Mouse (Mus musculus): ENCODE measurements around the gene Cyp4a10. TPM values are rescaled to one million over a fixed set of nuclear protein-coding genes. Genes with fewer than 3 reads are reported as not detected.
"Not testable (repeated sequence)": the region's sequence is repeated elsewhere in the genome, so short reads cannot be mapped to it uniquely, and the experiment has no call there.

Gene Cyp4a10
- polyA plus RNA-seq, 1 experiment = 393 TPM

- Histone ChIP-seq H3K4me1 (ENCODE audit: control insufficient read depth, insufficient read depth, low read length) (peaks cover 9% of the 10 kb centered on the region; the same call in 1 of the 2 replicates), H3K27me3 (replicated peaks; ENCODE audit: control insufficient read depth, insufficient read depth, low read length) (no peaks in the 10 kb centered on the region), H3K27ac (ENCODE audit: insufficient read depth, low read depth, low read length) (no peak overlapping the region), H3K36me3 (ENCODE audit: control insufficient read depth, insufficient read depth, low read length) (no peaks in the 10 kb centered on the region), H3K4me3 (ENCODE audit: insufficient read depth, low read depth, low read length) (no peak overlapping the region)
- WGBS = 98% methylated on average over 2 of the region's 2 CpGs
- TF ChIP-seq POLR2A (IDR thresholded peaks at IDR 0.05; ENCODE audit: low read depth, low read length) (no peak), CTCF (conservative IDR thresholded peaks at IDR 0.05; ENCODE audit: insufficient read depth, insufficient read length, low read depth, low read length) (no peak)
- DNase-seq = no peak
Measured at GRCm38 (mm10) chr4:115521766-115522165, 3.7 kb downstream of the Cyp4a10 start.

GRCm38 (mm10) chr4:115545101-115545500 is 27.0 kb downstream of the Cyp4a10 start:
- H3K4me1 ChIP-seq (ENCODE audit: control insufficient read depth, insufficient read depth, low read length) = no peaks in the 10 kb centered on the region
- no peak for DNase-seq
- no peaks in the 10 kb centered on the region for H3K36me3 ChIP-seq (ENCODE audit: control insufficient read depth, insufficient read depth, low read length)
- WGBS = 55% methylated on average over 1 of the region's 1 CpGs
- H3K27ac ChIP-seq (ENCODE audit: insufficient read depth, low read depth, low read length) = no peak overlapping the region
- TF ChIP-seq POLR2A (IDR thresholded peaks at IDR 0.05; ENCODE audit: low read depth, low read length) = no peak
- TF ChIP-seq CTCF (conservative IDR thresholded peaks at IDR 0.05; ENCODE audit: insufficient read depth, insufficient read length, low read depth, low read length) = no peak
- no peak overlapping the region for H3K4me3 ChIP-seq (ENCODE audit: insufficient read depth, low read depth, low read length)
- no peaks in the 10 kb centered on the region for H3K27me3 ChIP-seq (replicated peaks; ENCODE audit: control insufficient read depth, insufficient read depth, low read length)

- H3K27me3 ChIP-seq (replicated peaks; ENCODE audit: control insufficient read depth, insufficient read depth, low read length) = no peaks in the 10 kb centered on the region
- WGBS = 71% methylated on average over 2 of the region's 2 CpGs
- H3K4me3 ChIP-seq (ENCODE audit: insufficient read depth, low read depth, low read length) = no peak overlapping the region
- DNase-seq = peak; percentile 39
- no peaks in the 10 kb centered on the region for H3K36me3 ChIP-seq (ENCODE audit: control insufficient read depth, insufficient read depth, low read length)
- H3K4me1 ChIP-seq (ENCODE audit: control insufficient read depth, insufficient read depth, low read length) = no peaks in the 10 kb centered on the region
- peak overlapping the region; percentile 47 for H3K27ac ChIP-seq (ENCODE audit: insufficient read depth, low read depth, low read length)
- TF ChIP-seq CTCF (conservative IDR thresholded peaks at IDR 0.05; ENCODE audit: insufficient read depth, insufficient read length, low read depth, low read length) = no peak
- TF ChIP-seq POLR2A (IDR thresholded peaks at IDR 0.05; ENCODE audit: low read depth, low read length) = no peak
Measured at GRCm38 (mm10) chr4:115546141-115546828, 28.2 kb downstream of the Cyp4a10 start.

- no peak overlapping the region for H3K4me3 ChIP-seq (ENCODE audit: insufficient read depth, low read depth, low read length)
- TF ChIP-seq CTCF (conservative IDR thresholded peaks at IDR 0.05; ENCODE audit: insufficient read depth, insufficient read length, low read depth, low read length) = no peak
- TF ChIP-seq POLR2A (IDR thresholded peaks at IDR 0.05; ENCODE audit: low read depth, low read length) = no peak
- 64% methylated on average over 3 of the region's 3 CpGs for WGBS
- peak overlapping the region; percentile 51 for H3K27ac ChIP-seq (ENCODE audit: insufficient read depth, low read depth, low read length)
- H3K27me3 ChIP-seq (replicated peaks; ENCODE audit: control insufficient read depth, insufficient read depth, low read length) = no peaks in the 10 kb centered on the region
- H3K36me3 ChIP-seq (ENCODE audit: control insufficient read depth, insufficient read depth, low read length) = no peaks in the 10 kb centered on the region
- H3K4me1 ChIP-seq (ENCODE audit: control insufficient read depth, insufficient read depth, low read length) = peaks cover 10% of the 10 kb centered on the region; the same call in 1 of the 2 replicates
- peak; percentile 80 for DNase-seq
Measured at GRCm38 (mm10) chr4:115552726-115553125, 34.7 kb downstream of the Cyp4a10 start.

GRCm38 (mm10) chr4:115555513-115555912 is 37.4 kb downstream of the Cyp4a10 start:
- Histone ChIP-seq H3K36me3 (ENCODE audit: control insufficient read depth, insufficient read depth, low read length) (no peaks in the 10 kb centered on the region), H3K27ac (ENCODE audit: insufficient read depth, low read depth, low read length) (peak overlapping the region; percentile 88), H3K27me3 (replicated peaks; ENCODE audit: control insufficient read depth, insufficient read depth, low read length) (no peaks in the 10 kb centered on the region), H3K4me1 (ENCODE audit: control insufficient read depth, insufficient read depth, low read length) (peaks cover 14% of the 10 kb centered on the region; the same call in 1 of the 2 replicates), H3K4me3 (ENCODE audit: insufficient read depth, low read depth, low read length) (no peak overlapping the region)
- no peak for TF ChIP-seq CTCF (conservative IDR thresholded peaks at IDR 0.05; ENCODE audit: insufficient read depth, insufficient read length, low read depth, low read length)
- no peak for TF ChIP-seq POLR2A (IDR thresholded peaks at IDR 0.05; ENCODE audit: low read depth, low read length)
- DNase-seq = peak; percentile 81
- WGBS = 44% methylated on average over 2 of the region's 2 CpGs

GRCm38 (mm10) chr4:115557861-115558561 is 39.9 kb downstream of the Cyp4a10 start:
- no peaks in the 10 kb centered on the region for H3K27me3 ChIP-seq (replicated peaks; ENCODE audit: control insufficient read depth, insufficient read depth, low read length)
- H3K36me3 ChIP-seq (ENCODE audit: control insufficient read depth, insufficient read depth, low read length) = no peaks in the 10 kb centered on the region
- whole genome bisulfite sequencing = 48% methylated on average over 4 of the region's 4 CpGs
- peaks cover 12% of the 10 kb centered on the region; the same call in 1 of the 2 replicates for H3K4me1 ChIP-seq (ENCODE audit: control insufficient read depth, insufficient read depth, low read length)
- H3K4me3 ChIP-seq (ENCODE audit: insufficient read depth, low read depth, low read length) = no peak overlapping the region
- peak; percentile 68 for DNase-seq
- peak overlapping the region; percentile 78; the same call in 1 of the 2 replicates for H3K27ac ChIP-seq (ENCODE audit: insufficient read depth, low read depth, low read length)
- TF ChIP-seq CTCF (conservative IDR thresholded peaks at IDR 0.05; ENCODE audit: insufficient read depth, insufficient read length, low read depth, low read length) (no peak), POLR2A (IDR thresholded peaks at IDR 0.05; ENCODE audit: low read depth, low read length) (no peak)

- not testable (repeated sequence) for H3K27ac ChIP-seq (ENCODE audit: insufficient read depth, low read depth, low read length); H3K27me3 ChIP-seq (replicated peaks; ENCODE audit: control insufficient read depth, insufficient read depth, low read length); H3K36me3 ChIP-seq (ENCODE audit: control insufficient read depth, insufficient read depth, low read length); H3K4me3 ChIP-seq (ENCODE audit: insufficient read depth, low read depth, low read length); DNase-seq; H3K4me1 ChIP-seq (ENCODE audit: control insufficient read depth, insufficient read depth, low read length)
- WGBS = 49% methylated on average over 5 of the region's 5 CpGs
Measured at GRCm38 (mm10) chr4:115561236-115561635, 43.2 kb downstream of the Cyp4a10 start.
